Mouse (Mus musculus) CH12.LX (cell line): ENCODE results near the gene Dlk2. TPM values are rescaled to one million over a fixed set of nuclear protein-coding genes. Genes with fewer than 3 reads are reported as not detected.

Source experiments
- DNase-seq: peaks from one replicate; pipeline ENCODE4 v3.0.0-alpha.2; 2013; ENCODE audit errors: extremely low read depth
- H3K27ac ChIP-seq: 2 replicates; pipeline ENCODE4 v1.5.1; 2012; ENCODE audit warnings: low read depth, mild to moderate bottlenecking, control low read depth, moderate library complexity; ENCODE audit not compliant: insufficient read depth
- H3K27me3 ChIP-seq: replicated peaks from 2 replicates; pipeline ENCODE3; 2012; ENCODE audit warnings: inconsistent platforms
- H3K36me3 ChIP-seq, 2 experiments: replicated peaks in 1 of 2; 2 replicates each; pipeline versions ENCODE3 to v1.6.1; 2012; ENCODE audit warnings: inconsistent platforms in 1 of 2, low read length in 1 of 2, mild to moderate bottlenecking in 1 of 2, mixed read lengths in 1 of 2, moderate library complexity in 1 of 2; ENCODE audit not compliant: control insufficient read depth in 1 of 2, insufficient read depth in 1 of 2
- H3K4me1 ChIP-seq, 2 experiments: 2 replicates each; pipeline ENCODE4 v1.6.1; 2012; ENCODE audit warnings: inconsistent platforms in 1 of 2, moderate library complexity in 1 of 2; ENCODE audit not compliant: insufficient read depth in 2 of 2, control insufficient read depth in 1 of 2
- H3K4me2 ChIP-seq: 2 replicates; pipeline ENCODE4 v1.6.1; 2012; ENCODE audit warnings: low read depth, mild to moderate bottlenecking, control low read depth; ENCODE audit not compliant: poor library complexity, insufficient read depth, severe bottlenecking
- H3K4me3 ChIP-seq, 3 experiments: fragments of 150-350 bp in 1 of 3; sonication (generic) in 1 of 3; replicated peaks in 1 of 3; 2 replicates each; pipeline versions ENCODE3 to v1.5.1; 2011 to 2012; ENCODE audit warnings: low read depth in 2 of 3, low read length in 2 of 3, mild to moderate bottlenecking in 2 of 3, moderate library complexity in 2 of 3, control low read depth in 1 of 3, improper control_type of control experiment in 1 of 3, inconsistent platforms in 1 of 3, mixed read lengths in 1 of 3; ENCODE audit not compliant: poor library complexity in 1 of 3
- H3K79me2 ChIP-seq: replicated peaks from 2 replicates; pipeline ENCODE4 v1.6.1; 2012; ENCODE audit warnings: mild to moderate bottlenecking, moderate library complexity; ENCODE audit not compliant: control insufficient read depth, poor library complexity, insufficient read depth, severe bottlenecking; ENCODE audit errors: extremely low read depth
- H3K9ac ChIP-seq: 2 replicates; pipeline ENCODE4 v1.6.1; 2012; ENCODE audit warnings: low read depth, mild to moderate bottlenecking, control low read depth, moderate library complexity; ENCODE audit not compliant: insufficient read depth
- H3K9me3 ChIP-seq: replicated peaks from 2 replicates; pipeline ENCODE3; 2012; ENCODE audit warnings: low read length, inconsistent platforms, mixed read lengths
- CHD1 ChIP-seq: IDR thresholded peaks from 2 replicates; pipeline ENCODE4 v1.6.1; 2012; ENCODE audit warnings: low read depth, low read length, improper control_type of control experiment, inconsistent platforms
- CTCF ChIP-seq, 2 experiments: IDR thresholded peaks in 1 of 2; conservative IDR thresholded peaks in 1 of 2; 2 replicates each; pipeline ENCODE4 v1.5.1; 2011 to 2012; ENCODE audit warnings: low read depth in 2 of 2, low read length in 2 of 2, improper control_type of control experiment in 1 of 2, inconsistent platforms in 1 of 2, mild to moderate bottlenecking in 1 of 2, moderate library complexity in 1 of 2
- E2F4 ChIP-seq: IDR thresholded peaks from 2 replicates; pipeline ENCODE4 v1.6.1; 2011; ENCODE audit warnings: low read depth, low read length, improper control_type of control experiment; ENCODE audit not compliant: insufficient replicate concordance
- ELF1 ChIP-seq: IDR thresholded peaks from 2 replicates; pipeline ENCODE4 v1.6.1; 2014; ENCODE audit warnings: low read depth, mild to moderate bottlenecking, inconsistent platforms, low read length, improper control_type of control experiment
- EP300 ChIP-seq: IDR thresholded peaks from 2 replicates; pipeline ENCODE4 v1.6.1; 2011; ENCODE audit warnings: low read length, improper control_type of control experiment
- HCFC1 ChIP-seq: IDR thresholded peaks from 2 replicates; pipeline ENCODE4 v1.6.1; 2012; ENCODE audit warnings: low read depth, mild to moderate bottlenecking, inconsistent platforms, low read length, improper control_type of control experiment
- IRF4 ChIP-seq: IDR thresholded peaks from 2 replicates; pipeline ENCODE4 v1.6.1; 2014; ENCODE audit warnings: low read depth, mild to moderate bottlenecking, inconsistent platforms, low read length, improper control_type of control experiment
- MAX ChIP-seq: IDR thresholded peaks from 2 replicates; pipeline ENCODE4 v1.6.1; 2011; ENCODE audit warnings: low read length, improper control_type of control experiment
- MAZ ChIP-seq: IDR thresholded peaks from 2 replicates; pipeline ENCODE4 v1.6.1; 2012; ENCODE audit warnings: low read depth, mild to moderate bottlenecking, inconsistent platforms, low read length, improper control_type of control experiment, moderate library complexity
- MXI1 ChIP-seq: IDR thresholded peaks from 2 replicates; pipeline ENCODE4 v1.6.1; 2011; ENCODE audit warnings: mild to moderate bottlenecking, low read depth, low read length, improper control_type of control experiment
- MYC ChIP-seq: IDR thresholded peaks from 2 replicates; pipeline ENCODE4 v1.6.1; 2011; ENCODE audit warnings: low read depth, mild to moderate bottlenecking, improper control_type of control experiment, low read length
- NELFE ChIP-seq: IDR thresholded peaks from 2 replicates; pipeline ENCODE4 v1.6.1; 2011; ENCODE audit warnings: low read depth, low read length, improper control_type of control experiment
- POLR2A ChIP-seq: IDR thresholded peaks from 2 replicates; pipeline ENCODE4 v1.6.1; 2011; ENCODE audit warnings: low read depth, mild to moderate bottlenecking, improper control_type of control experiment, low read length
- SIN3A ChIP-seq: IDR thresholded peaks from 2 replicates; pipeline ENCODE4 v1.6.1; 2012; ENCODE audit warnings: low read length, improper control_type of control experiment, inconsistent platforms
- SMC3 ChIP-seq: IDR thresholded peaks from 2 replicates; pipeline ENCODE4 v1.6.1; 2011; ENCODE audit warnings: low read depth, low read length, improper control_type of control experiment
- UBTF ChIP-seq: IDR thresholded peaks from 2 replicates; pipeline ENCODE4 v1.6.1; 2012; ENCODE audit warnings: low read depth, mild to moderate bottlenecking, inconsistent platforms, low read length, improper control_type of control experiment, moderate library complexity
- ZC3H11A ChIP-seq: IDR thresholded peaks from 2 replicates; pipeline ENCODE4 v1.6.1; 2012; ENCODE audit warnings: low read depth, mild to moderate bottlenecking, inconsistent platforms, low read length, improper control_type of control experiment
- ZMIZ1 ChIP-seq: IDR thresholded peaks from 2 replicates; pipeline ENCODE4 v1.6.1; 2012; ENCODE audit warnings: low read depth, mild to moderate bottlenecking, inconsistent platforms, low read length, improper control_type of control experiment
- dilution Hi-C: fragments of 300-500 bp; cut with MboI; formaldehyde crosslinking; loops from 2 replicates; pipeline ENCODE4 v1.14.3; 2020; ENCODE audit warnings: low sequenced_read_pairs; ENCODE audit not compliant: extremely low pct_unique_long_range_greater_than_20kb, extremely low pct_ligation_motif_present
- in situ Hi-C: fragments of 300-500 bp; cut with MboI; formaldehyde crosslinking; loops from 3 replicates; pipeline ENCODE4 v1.14.3; 2019; ENCODE audit warnings: low sequenced_read_pairs, low pct_ligation_motif_present, low pct_unique_long_range_greater_than_20kb, mixed read lengths
- polyA plus RNA-seq: library from polyadenylated mRNA; unstranded; fragments of >175 nt; gene quantifications from 2 replicates; pipeline ENCODE4 v1.2.1, GENCODE M21; 2012; ENCODE audit warnings: low read depth; ENCODE audit not compliant: insufficient read length
- total RNA-seq, 2 experiments: library from RNA; depleted of rRNA; stranded (reverse); fragments of 300-350 nt in 1 of 2; fragments of >200 nt in 1 of 2; gene quantifications; 2 replicates each; pipeline ENCODE4 v1.2.3; 2012 to 2014

The Dlk2 gene
- total and polyA plus RNA-seq, 3 experiments, result 0.08 TPM; not detected in 2

DNA sequence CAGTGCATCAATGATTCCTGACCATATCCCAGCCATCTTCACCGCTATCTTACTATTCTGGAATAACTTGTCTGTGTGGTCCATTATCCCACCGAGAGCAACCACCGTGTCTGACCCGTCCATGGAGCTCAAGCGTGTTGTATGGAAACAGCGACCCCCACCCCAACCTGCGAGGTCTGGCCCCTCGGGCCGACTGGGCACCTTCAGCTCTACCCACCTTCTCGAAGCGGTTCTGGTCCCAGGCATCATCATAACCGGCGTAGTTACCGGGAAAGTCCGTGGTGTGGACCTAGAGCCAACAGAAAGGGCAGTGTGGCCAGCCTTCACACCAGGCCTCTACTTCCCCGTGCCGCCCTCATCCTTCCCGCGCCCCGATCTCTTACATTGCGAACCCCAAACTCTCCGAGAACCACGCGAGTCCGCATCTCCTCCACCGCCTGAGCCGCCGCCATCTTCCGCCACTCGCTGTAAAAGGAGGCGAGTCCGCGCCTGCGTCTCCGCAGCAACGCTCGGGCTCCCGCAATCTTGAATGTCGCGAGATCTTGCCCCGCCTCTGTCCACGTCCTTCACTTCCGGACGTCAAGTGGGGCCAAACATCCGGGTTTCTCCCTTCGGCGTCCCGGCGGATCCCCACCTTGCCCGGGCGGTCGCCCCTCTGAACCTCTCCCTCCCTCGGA is 49.6 kb upstream of the Dlk2 start, which contains the start of the genes Polr1c and Yipf3 (continued):
- peak; percentile 83 for TF ChIP-seq HCFC1
- peak; percentile 94 for TF ChIP-seq ELF1
- TF ChIP-seq CHD1, result no peak
- peak; percentile 95 for TF ChIP-seq POLR2A
- TF ChIP-seq E2F4, result no peak
- peak; percentile 88; the same call in 1 of the 2 replicates for TF ChIP-seq MXI1
- TF ChIP-seq IRF4, result no peak
- no peak for TF ChIP-seq EP300
- no peak for TF ChIP-seq SMC3
- no peak for TF ChIP-seq ZC3H11A
- TF ChIP-seq NELFE, result peak; percentile 95
- no peak for TF ChIP-seq MAZ
- peak; percentile 37; the same call in 1 of the 2 replicates for TF ChIP-seq MYC
- TF ChIP-seq MAX, result 0 out of 2 replicates have a peak, but pooled peaks have one; percentile 72

DNA sequence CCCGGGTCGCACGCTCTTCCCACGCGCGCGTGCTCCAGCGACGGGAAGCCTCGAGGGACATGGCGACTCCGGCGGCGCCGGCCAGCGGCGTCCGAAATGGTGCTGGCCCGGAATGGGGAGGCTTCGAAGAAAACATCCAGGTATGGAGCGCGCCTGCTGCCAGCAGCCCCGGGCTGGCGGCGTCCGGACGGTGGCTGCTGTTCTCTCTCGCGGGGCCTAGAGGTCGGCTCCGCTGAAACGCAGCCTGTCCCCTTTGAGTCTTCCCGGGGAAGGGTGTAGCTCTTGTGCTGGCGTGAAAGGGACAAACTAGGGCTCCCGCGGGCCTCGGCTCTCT is 49.1 kb upstream of the Dlk2 start:
- Histone ChIP-seq H3K9ac (peak overlapping the region; percentile 92), H3K4me3 (peak overlapping the region; percentile 71 to 96 (median 95)), H3K4me1 (peaks cover 8 to 33% of the 10 kb centered on the region in 2 experiments)
- TF ChIP-seq UBTF, result 0 out of 2 replicates have a peak, but pooled peaks have one; percentile 41
- TF ChIP-seq EP300, result no peak
- peak; percentile 9; the same call in 1 of the 2 replicates for TF ChIP-seq ZMIZ1
- 0 out of 2 replicates have a peak, but pooled peaks have one; percentile 19 for TF ChIP-seq SIN3A
- TF ChIP-seq, all 38 proteins: peak for 3
- H3K27me3 ChIP-seq, result no peaks in the 10 kb centered on the region
- peaks cover 28% of the 10 kb centered on the region for H3K79me2 ChIP-seq
- peak overlapping the region; percentile 37; the same call in 1 of the 2 replicates for H3K27ac ChIP-seq
- in situ Hi-C loops, result loop anchor here (25.0 kb wide), 1 partner anchor 739 kb away; no protein-coding TSS in a partner anchor
- no peaks in the 10 kb centered on the region for H3K9me3 ChIP-seq
- dilution Hi-C loops, result no loop called here
- peak overlapping the region; percentile 52; the same call in 1 of the 2 replicates for H3K4me2 ChIP-seq
- H3K36me3 ChIP-seq, result peaks cover 57 to 77% of the 10 kb centered on the region in 2 experiments
- no peak for DNase-seq

GRCm38 (mm10) chr17:46251174-46251573 is 46.0 kb upstream of the Dlk2 start:
- H3K36me3 ChIP-seq, result peaks cover 29 to 50% of the 10 kb centered on the region in 2 experiments
- peaks cover 13 to 37% of the 10 kb centered on the region in 2 experiments for H3K4me1 ChIP-seq
- H3K27ac ChIP-seq, result no peak overlapping the region
- dilution Hi-C loops (no loop called here), in situ Hi-C loops (no loop called here)
- H3K27me3 ChIP-seq, result no peaks in the 10 kb centered on the region
- H3K9ac ChIP-seq, result no peak overlapping the region
- TF ChIP-seq CHD1, result no peak
- TF ChIP-seq CTCF (conservative IDR thresholded peaks at IDR 0.05 in 1 of 2, IDR thresholded peaks at IDR 0.05 in 1 of 2; ENCODE audit: low read depth in 2 of 2, low read length in 2 of 2), result peak in 1 of 2 experiments; percentile 25; a peak in 2 of 4 replicates
- no peak overlapping the region for H3K4me2 ChIP-seq
- peaks cover 26% of the 10 kb centered on the region for H3K79me2 ChIP-seq
- no peak for DNase-seq
- no peak overlapping the region for H3K4me3 ChIP-seq
- H3K9me3 ChIP-seq, result no peaks in the 10 kb centered on the region
